Mouse (Mus musculus): ENCODE results near the gene Gnpnat1. TPM values are rescaled to one million over a fixed set of nuclear protein-coding genes. Genes with fewer than 3 reads are reported as not detected.
"Not testable (repeated sequence)": the region's sequence is repeated elsewhere in the genome, so short reads cannot be mapped to it uniquely, and the experiment has no call there.

Gnpnat1 gene
- 10 to 100 TPM; 11.3 to 14.4 TPM for total RNA-seq (2021)
- long read RNA-seq, experiment 1, transcript Gnpnat1-201 (6 exons, 2,788 nt): major isoform, 17 of 18 reads
- long read RNA-seq, experiment 1, partial matches to known transcripts: 0 of 18 reads
- long read RNA-seq, experiment 1, other reads (novel, unspliced or antisense): 0 of 18 reads
- long read RNA-seq, experiment 2, transcript Gnpnat1-201 (6 exons, 2,788 nt): major isoform, 10 of 17 reads
- long read RNA-seq, experiment 2, partial matches to known transcripts: 1 of 17 reads
- long read RNA-seq, experiment 2, other reads (novel, unspliced or antisense): 5 of 17 reads

GRCm38 (mm10) chr14:45404813-45405212 is at the start of gene Gnpnat1:
TSS of gene Gnpnat1 (minus strand) at chr14:45404913.
- not testable (repeated sequence) for DNase-seq (ENCODE audit: low spot score in 2 of 2)

DNA sequence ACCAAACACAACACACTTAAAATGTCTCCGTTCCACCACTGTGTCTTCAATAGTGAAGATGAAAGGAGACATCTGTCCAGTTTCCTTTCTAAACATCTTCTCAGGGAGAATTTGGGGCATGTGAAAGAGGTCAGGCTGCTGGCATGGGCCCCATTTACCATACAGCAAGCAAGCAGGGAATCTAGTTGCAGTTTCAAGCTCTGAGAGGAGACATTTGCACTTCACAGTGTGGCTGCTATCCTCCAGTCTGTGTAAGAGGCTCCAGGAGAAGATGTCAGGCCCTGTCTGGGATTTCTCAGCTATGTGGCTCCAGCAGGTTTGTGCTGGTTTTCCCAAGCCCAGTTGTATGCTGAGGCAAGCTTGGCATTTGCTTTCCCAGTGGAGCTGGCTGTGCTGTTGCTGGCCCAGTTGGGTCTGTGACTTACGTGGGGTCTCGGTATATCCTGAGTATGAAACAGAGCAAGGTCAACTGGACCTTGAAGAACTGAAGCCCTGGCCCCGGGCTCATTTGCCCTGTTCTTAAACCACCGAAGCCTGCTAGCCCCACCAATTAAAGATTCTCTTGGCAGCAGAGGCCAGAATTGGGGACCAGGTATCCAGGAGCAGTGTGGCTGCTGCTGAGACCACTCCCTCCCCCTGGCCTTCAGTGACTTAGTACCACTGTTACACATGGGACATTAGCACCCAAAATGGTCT is 49.0 kb upstream of the Gnpnat1 start:
- DNase-seq (ENCODE audit: low spot score in 2 of 2): no peak

DNA sequence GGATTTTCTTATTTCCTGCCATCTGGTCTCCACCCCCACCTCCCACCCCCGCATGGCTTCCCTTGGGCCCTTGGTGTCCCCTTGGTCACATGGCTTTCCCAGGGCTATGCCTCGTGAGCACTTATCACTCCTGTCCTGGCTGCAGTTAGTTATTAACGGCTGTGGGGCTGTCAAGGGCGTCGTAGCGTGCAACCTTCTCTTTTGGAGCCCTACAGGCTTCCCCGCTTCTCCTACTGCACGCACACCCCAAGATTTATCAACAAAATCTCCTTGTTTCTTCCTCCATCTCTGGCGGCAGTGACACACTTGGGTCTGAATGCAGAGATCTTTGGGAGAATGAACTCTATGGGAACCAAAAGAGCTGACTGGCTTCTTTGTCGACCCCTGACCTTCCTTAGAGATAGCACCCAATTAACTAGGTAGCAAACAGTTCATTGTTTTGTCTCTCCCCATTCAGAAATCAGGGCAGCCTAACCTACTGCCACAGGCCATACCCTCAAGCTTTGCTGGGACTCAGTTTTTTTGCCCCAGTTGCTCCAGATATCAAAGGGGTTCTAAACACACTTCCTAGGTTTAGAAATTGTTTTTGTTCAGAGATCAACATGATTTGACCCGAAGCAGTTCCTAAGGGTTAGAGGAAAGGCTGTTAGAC is 48.3 kb upstream of the Gnpnat1 start:
- DNase-seq (ENCODE audit: low spot score in 2 of 2): no peak

DNA sequence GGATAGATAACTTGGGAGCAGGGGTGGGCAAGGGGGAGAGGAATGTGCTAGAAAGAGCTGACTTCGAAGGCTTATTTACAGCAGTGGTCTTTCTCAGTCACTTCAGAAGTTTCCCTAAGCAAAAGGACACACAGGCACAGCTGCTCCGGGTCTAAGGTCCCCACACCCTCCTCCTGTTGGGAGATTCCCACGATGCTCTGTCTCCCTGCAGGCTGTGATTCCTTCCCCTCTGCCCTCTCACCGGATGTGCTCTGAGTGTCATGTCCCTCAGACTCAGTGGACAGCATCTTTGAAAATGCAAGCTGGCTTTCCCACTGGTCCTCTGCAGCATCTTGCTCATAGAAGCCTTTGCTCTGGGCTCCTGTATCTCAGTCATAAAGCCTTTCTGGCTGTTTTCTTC is 47.4 kb upstream of the Gnpnat1 start:
- no peak for DNase-seq (ENCODE audit: low spot score in 2 of 2)

- no peak for DNase-seq (ENCODE audit: low spot score in 2 of 2)
Measured at GRCm38 (mm10) chr14:45451090-45451489, 46.4 kb upstream of the Gnpnat1 start.

- no peak for DNase-seq (ENCODE audit: low spot score in 2 of 2)
Measured at GRCm38 (mm10) chr14:45446777-45447176, 42.1 kb upstream of the Gnpnat1 start.

DNA sequence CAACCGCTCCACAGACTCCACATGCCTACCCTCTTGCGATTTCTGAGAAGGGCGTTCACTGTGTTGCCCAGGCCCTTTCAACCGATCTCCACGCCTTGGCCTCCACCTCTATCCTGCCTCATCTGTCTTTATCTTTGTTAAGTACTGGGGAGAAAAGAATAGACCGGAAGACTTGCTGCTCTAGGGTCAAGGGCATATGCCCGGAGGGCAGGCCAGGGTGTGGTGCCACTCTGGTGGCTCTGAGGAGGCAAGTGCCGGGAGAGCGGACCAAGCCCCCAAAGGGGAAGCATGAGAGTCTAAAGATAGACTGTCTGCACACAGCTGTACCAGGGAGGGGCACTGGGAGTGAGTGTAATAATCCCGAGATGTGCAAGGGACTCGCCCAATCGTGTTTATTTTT is 40.7 kb upstream of the Gnpnat1 start:
- no peak for DNase-seq (ENCODE audit: low spot score in 2 of 2)

- no peak for DNase-seq (ENCODE audit: low spot score in 2 of 2)
Measured at GRCm38 (mm10) chr14:45444870-45445269, 40.2 kb upstream of the Gnpnat1 start.

- no peak for DNase-seq (ENCODE audit: low spot score in 2 of 2)
Measured at GRCm38 (mm10) chr14:45442781-45443560, 38.3 kb upstream of the Gnpnat1 start.

DNA sequence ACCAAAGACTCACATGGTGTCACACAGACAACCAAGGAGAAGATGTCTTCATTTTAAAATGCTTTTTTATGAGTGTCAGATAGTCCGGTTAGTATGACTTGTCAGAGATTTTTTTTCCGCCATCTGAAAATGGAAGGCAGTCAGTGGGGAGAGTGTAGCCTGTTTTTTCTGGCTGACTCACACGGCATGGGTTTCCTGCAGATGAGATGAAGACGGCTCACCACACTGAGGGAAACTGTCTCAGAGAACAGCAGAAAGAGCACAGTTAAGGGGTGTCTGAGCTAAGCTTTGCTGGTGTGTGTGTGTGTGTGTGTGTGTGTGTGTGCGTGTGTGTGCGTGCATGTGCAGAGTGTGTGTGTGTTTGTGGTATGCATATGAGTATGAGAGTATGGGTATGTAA is 36.6 kb upstream of the Gnpnat1 start:
- no peak for DNase-seq (ENCODE audit: low spot score in 2 of 2)

DNA sequence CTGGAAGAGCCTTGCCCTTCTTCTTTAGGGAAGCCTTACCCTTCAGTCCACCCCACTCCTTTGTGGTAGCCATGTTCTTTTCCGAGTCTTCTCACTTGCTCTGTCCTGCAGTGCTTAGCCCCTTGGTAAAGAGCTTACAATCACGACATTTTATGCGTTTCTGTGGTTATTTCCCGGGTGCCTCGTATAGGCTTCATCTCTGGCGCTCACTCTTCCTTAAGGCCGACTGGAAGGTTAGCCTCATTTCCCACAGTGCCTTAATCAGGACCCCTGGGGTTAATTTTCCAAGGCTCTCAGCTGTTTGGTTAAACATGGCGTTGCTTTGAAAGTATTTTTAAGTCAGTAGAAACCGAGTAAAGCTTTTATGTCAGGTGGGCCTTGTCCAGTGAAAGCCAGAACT is 34.7 kb upstream of the Gnpnat1 start:
- DNase-seq (ENCODE audit: low spot score in 2 of 2): no peak

DNA sequence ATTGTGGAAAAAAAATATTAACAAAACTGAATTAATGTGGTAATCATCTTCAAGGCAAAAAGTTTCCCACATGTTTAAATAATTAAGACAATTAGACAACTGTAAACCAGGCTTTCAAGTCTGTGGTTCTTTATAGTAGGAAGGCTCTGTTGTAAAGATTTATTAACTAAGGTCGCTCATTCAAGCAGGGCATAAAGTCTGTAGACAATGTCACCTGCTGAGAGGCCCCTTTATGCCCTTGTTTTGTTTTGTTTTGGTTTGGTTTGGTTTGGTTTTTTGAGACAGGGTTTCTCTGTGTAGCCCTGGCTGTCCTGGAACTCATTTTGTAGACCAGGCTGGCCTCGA is 34.2 kb upstream of the Gnpnat1 start:
- no peak for DNase-seq (ENCODE audit: low spot score in 2 of 2)

GRCm38 (mm10) chr14:45438250-45438930 is 33.7 kb upstream of the Gnpnat1 start:
- no peak for DNase-seq (ENCODE audit: low spot score in 2 of 2)

- no peak for DNase-seq (ENCODE audit: low spot score in 2 of 2)
Measured at GRCm38 (mm10) chr14:45434220-45434619, 29.5 kb upstream of the Gnpnat1 start.

DNA sequence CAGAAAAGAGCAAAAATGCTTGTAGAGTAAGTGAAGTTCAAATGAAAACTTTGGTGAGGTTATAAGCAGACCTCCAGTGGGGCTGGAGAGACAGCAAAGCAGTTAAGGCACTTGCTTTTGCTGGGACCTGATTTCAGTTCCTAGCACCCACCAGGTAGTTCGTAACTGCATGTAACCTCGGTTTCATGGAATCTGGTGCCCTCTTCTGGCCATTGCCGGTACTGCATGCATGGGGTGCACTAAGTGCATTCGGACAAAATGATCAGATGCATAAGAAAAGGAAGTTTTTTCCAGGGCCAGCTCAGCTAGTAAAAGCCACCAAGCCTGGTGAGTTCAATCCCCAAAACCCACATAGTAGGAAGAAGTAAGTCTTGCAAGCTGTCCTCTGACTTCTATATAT is 27.3 kb upstream of the Gnpnat1 start:
- DNase-seq (ENCODE audit: low spot score in 2 of 2): no peak

- no peak for DNase-seq (ENCODE audit: low spot score in 2 of 2)
Measured at GRCm38 (mm10) chr14:45430066-45430842, 25.5 kb upstream of the Gnpnat1 start.

DNA sequence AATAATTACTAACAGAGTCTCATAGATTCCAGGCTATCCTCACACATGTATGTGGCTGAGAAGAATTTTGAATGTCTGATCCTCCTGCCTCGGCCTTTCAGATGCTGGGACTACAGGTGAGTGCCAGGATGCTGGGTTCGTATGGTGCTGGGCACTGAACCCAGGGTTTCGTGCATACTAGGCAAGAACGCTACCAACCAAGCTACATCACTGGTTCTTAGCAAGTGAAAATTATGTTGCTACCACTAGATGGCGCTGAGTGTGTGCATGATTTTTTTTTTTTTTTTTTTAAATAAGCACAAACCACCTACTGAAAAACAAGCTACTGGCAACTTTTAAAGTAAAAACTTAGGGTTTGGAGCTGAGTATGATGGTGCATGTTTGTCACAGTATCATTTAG is 18.5 kb upstream of the Gnpnat1 start:
- peak; percentile 14 to 63 for DNase-seq (ENCODE audit: low spot score in 2 of 2)

GRCm38 (mm10) chr14:45422371-45422770 is 17.7 kb upstream of the Gnpnat1 start:
- peak; percentile 4 to 7 for DNase-seq (ENCODE audit: low spot score in 2 of 2)

GRCm38 (mm10) chr14:45419323-45419722 is 14.6 kb upstream of the Gnpnat1 start:
- DNase-seq (ENCODE audit: low spot score in 2 of 2): no peak

GRCm38 (mm10) chr14:45418553-45418952 is 13.8 kb upstream of the Gnpnat1 start:
- no peak for DNase-seq (ENCODE audit: low spot score in 2 of 2)

All from layer of hippocampus, postnatal 14 days (tissue).